Mouse (Mus musculus): Measurements from ENCODE around the gene Arhgef25.

- no peak for TF ChIP-seq CTCF (IDR thresholded peaks at IDR 0.05; ENCODE audit: control insufficient read depth, insufficient read depth, insufficient read length)
- TF ChIP-seq MAX (IDR thresholded peaks at IDR 0.05): no peak
- no peak for TF ChIP-seq MYOD1 (IDR thresholded peaks at IDR 0.05; ENCODE audit: control insufficient read depth, insufficient read length, low read depth)
- TF ChIP-seq CEBPB (IDR thresholded peaks at IDR 0.05; ENCODE audit: low read depth): no peak
- no peak for TF ChIP-seq MYOG (IDR thresholded peaks at IDR 0.05; ENCODE audit: control insufficient read depth, extremely low read depth, insufficient read length)
- no peak for TF ChIP-seq USF1 (IDR thresholded peaks at IDR 0.05; ENCODE audit: low read depth)
These were observed 3.1 kb upstream of the Arhgef25 start for GRCm38 (mm10) chr10:127193011-127193410.
